Mouse (Mus musculus): ENCODE measurements at regions not wholly inside any gene's neighbourhood (a gene's known extent, or its start where the extent isn't known, plus 50 kb on each side); places are given as distances from the start of the nearest gene placed in this dataset.

DNA sequence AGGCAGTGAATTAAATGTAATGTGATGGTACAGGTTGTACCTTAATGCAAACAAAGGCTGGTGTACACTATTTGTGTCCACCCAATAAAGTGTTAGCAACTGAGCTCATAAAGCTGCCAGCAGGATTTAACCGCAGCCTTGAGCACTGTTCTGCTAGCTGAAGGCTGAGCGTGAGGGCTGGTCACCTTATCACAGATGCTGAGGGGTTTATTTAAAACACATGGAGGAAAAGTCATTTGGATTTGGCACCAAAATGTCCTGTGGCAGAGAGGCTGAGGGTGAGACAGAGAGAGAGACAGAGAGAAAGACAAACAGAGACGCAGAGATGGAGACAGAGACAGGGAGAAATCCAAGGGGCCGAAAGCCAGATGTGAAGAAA lies 181.9 kb upstream of the Habp2 start:
- H3K27ac ChIP-seq (ENCODE audit: low read length): no peak overlapping the region
- no peak overlapping the region for H3K9ac ChIP-seq (replicated peaks; ENCODE audit: low read depth)
- H3K4me2 ChIP-seq (replicated peaks; ENCODE audit: low read depth, low read length): no peak overlapping the region
- 75% methylated on average over 4 of the region's 4 CpGs for WGBS
- H3K36me3 ChIP-seq (ENCODE audit: insufficient read depth, low read length): no peaks in the 10 kb centered on the region
- no peaks in the 10 kb centered on the region for H3K9me3 ChIP-seq (ENCODE audit: low read length)
- no peaks in the 10 kb centered on the region for H3K27me3 ChIP-seq (replicated peaks; ENCODE audit: insufficient read depth, low read length)
- no peak overlapping the region for H3K4me3 ChIP-seq (ENCODE audit: low read depth, low read length)
- no peak for DNase-seq (ENCODE audit: low spot score)
- TF ChIP-seq EP300 (IDR thresholded peaks at IDR 0.05) (no peak), CTCF (IDR thresholded peaks at IDR 0.05) (no peak)
- ATAC-seq: no peak
- H3K4me1 ChIP-seq (ENCODE audit: insufficient read depth, low read depth, low read length): no peaks in the 10 kb centered on the region

DNA sequence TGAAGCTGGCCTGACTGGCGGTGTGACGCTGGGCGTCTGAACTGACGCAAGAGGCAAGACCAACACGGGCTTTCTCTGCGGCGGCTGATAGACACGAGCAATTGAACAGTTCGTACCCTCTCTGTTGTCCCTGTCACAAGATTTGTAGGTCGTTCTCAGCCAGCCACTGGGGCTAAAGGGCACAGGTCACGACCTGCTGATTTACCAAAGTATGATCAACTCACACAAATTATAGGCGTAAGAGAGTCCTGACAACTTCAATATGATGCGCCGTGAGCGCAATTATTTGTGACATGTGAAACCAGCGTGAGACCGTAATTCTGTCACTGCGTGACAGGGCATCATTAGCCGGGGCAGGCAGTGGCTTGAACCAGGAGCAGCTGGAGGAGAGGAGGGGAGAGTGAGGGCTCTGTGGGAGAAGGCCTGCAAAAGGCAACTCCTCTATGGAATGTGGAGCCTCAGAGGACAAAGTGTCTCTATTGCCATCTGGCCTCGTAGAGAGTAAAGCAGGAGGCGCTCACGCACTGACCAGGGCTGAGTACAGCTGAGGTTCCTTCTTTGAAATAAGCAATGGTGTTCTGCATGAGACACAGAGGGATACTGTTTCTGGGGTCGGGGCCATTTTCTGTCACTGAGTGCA lies 181.4 kb upstream of the Habp2 start:
- H3K9ac ChIP-seq (replicated peaks; ENCODE audit: low read depth): no peak overlapping the region
- no peaks in the 10 kb centered on the region for H3K9me3 ChIP-seq (ENCODE audit: low read length)
- H3K36me3 ChIP-seq (ENCODE audit: insufficient read depth, low read length): no peaks in the 10 kb centered on the region
- H3K4me3 ChIP-seq (ENCODE audit: low read depth, low read length): no peak overlapping the region
- DNase-seq (ENCODE audit: low spot score) (peak; percentile 35), ATAC-seq (peak; percentile 65)
- WGBS: 64% methylated on average over 23 of the region's 23 CpGs
- H3K4me1 ChIP-seq (ENCODE audit: insufficient read depth, low read depth, low read length): no peaks in the 10 kb centered on the region
- no peak overlapping the region for H3K4me2 ChIP-seq (replicated peaks; ENCODE audit: low read depth, low read length)
- TF ChIP-seq CTCF (IDR thresholded peaks at IDR 0.05) (no peak), EP300 (IDR thresholded peaks at IDR 0.05) (no peak)
- no peak overlapping the region for H3K27ac ChIP-seq (ENCODE audit: low read length)
- H3K27me3 ChIP-seq (replicated peaks; ENCODE audit: insufficient read depth, low read length): no peaks in the 10 kb centered on the region

DNA sequence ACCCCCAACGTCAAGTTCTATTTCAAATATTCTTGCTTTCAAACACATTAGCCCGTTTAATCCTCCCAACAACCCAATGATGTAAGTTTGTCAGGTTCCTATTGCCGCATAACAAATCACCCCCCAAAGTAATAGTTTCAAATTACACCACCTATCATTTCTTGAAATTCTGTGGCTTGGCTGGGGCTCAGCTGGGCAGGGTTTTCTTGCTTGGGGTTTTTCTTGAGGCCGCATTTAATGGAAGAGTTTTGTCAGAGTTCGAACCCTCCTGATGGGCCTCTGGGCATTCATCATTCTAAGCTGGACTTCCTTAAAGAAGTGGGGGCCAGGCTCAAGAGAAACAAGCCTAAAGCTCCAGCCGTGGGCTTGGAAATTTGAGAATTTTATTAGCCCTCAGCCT lies 178.1 kb upstream of the Habp2 start:
- no peak overlapping the region for H3K27ac ChIP-seq (ENCODE audit: low read length)
- no peaks in the 10 kb centered on the region for H3K4me1 ChIP-seq (ENCODE audit: insufficient read depth, low read depth, low read length)
- H3K4me2 ChIP-seq (replicated peaks; ENCODE audit: low read depth, low read length): no peak overlapping the region
- no peak overlapping the region for H3K4me3 ChIP-seq (ENCODE audit: low read depth, low read length)
- H3K36me3 ChIP-seq (ENCODE audit: insufficient read depth, low read length): no peaks in the 10 kb centered on the region
- no peak overlapping the region for H3K9ac ChIP-seq (replicated peaks; ENCODE audit: low read depth)
- WGBS: 83% methylated on average over 6 of the region's 6 CpGs
- TF ChIP-seq CTCF (IDR thresholded peaks at IDR 0.05): no peak
- TF ChIP-seq EP300 (IDR thresholded peaks at IDR 0.05): no peak
- no peaks in the 10 kb centered on the region for H3K9me3 ChIP-seq (ENCODE audit: low read length)
- no peak for DNase-seq (ENCODE audit: low spot score)
- H3K27me3 ChIP-seq (replicated peaks; ENCODE audit: insufficient read depth, low read length): no peaks in the 10 kb centered on the region
- ATAC-seq: no peak

DNA sequence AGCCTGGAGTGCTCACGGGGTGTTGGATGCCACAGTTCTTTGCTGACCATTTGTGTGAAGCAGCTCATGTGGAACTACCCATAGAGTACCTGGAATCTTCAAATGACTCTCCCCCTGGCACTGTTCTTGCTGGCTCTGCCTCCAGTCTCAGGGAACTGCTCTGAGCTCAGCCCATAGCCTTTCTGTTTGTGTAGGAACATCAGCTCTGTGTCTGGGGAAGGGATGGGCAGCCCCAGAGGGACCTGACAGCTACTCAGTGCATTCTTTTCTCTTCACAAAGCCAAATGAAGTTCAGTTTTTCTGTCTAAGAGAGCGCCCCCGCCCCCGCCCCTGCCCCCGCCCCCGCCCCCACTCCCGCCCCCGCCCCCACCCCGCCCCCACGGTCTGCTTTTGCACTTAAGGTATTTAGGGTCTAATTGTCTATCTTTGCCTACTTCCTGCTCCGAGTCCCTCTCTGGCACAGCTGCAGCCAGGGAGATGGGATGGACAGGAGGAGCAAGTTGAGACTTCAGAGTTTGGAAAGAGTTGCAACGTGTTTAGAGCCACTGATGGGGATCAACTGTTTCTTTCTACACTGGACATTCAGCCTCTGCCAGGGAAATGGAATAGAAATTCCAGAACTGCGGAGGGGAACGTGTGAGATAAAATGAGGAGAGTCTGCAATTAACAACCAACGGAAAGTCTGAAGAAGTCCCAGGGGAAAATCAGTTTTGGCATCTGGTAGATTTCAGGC lies 171.2 kb upstream of the Habp2 start:
- H3K4me2 ChIP-seq (replicated peaks; ENCODE audit: low read depth, low read length): no peak overlapping the region
- DNase-seq (ENCODE audit: low spot score) (peak; percentile 61), ATAC-seq (peak; percentile 60)
- no peak overlapping the region for H3K4me3 ChIP-seq (ENCODE audit: low read depth, low read length)
- H3K36me3 ChIP-seq (ENCODE audit: insufficient read depth, low read length): no peaks in the 10 kb centered on the region
- 36% methylated on average over 11 of the region's 15 CpGs for WGBS
- TF ChIP-seq EP300 (IDR thresholded peaks at IDR 0.05): no peak
- H3K9ac ChIP-seq (replicated peaks; ENCODE audit: low read depth): no peak overlapping the region
- no peaks in the 10 kb centered on the region for H3K9me3 ChIP-seq (ENCODE audit: low read length)
- no peaks in the 10 kb centered on the region for H3K27me3 ChIP-seq (replicated peaks; ENCODE audit: insufficient read depth, low read length)
- no peak overlapping the region for H3K27ac ChIP-seq (ENCODE audit: low read length)
- H3K4me1 ChIP-seq (ENCODE audit: insufficient read depth, low read depth, low read length): no peaks in the 10 kb centered on the region

DNA sequence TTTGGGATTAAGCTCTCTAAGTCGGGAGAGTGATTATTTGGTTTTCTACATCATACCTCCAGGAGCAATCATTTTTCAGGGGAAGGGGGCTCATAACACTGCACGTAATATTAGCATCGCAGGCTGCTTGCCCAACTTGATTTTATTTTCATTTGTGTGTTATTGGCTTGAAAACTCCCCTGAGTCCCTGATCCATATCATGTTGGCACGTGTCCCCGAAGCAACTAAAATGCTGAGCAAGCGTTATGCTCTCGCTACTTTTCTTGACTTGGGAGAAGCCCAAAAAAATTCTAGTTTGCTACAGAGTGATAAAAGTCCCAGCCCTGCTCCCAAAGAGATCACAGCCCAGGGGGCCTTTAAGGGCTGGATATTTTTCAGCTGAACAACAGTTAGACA lies 170.7 kb upstream of the Habp2 start:
- no peak overlapping the region for H3K4me3 ChIP-seq (ENCODE audit: low read depth, low read length)
- H3K36me3 ChIP-seq (ENCODE audit: insufficient read depth, low read length): no peaks in the 10 kb centered on the region
- no peaks in the 10 kb centered on the region for H3K27me3 ChIP-seq (replicated peaks; ENCODE audit: insufficient read depth, low read length)
- WGBS: 53% methylated on average over 7 of the region's 7 CpGs
- H3K9me3 ChIP-seq (ENCODE audit: low read length): no peaks in the 10 kb centered on the region
- no peak for ATAC-seq
- H3K4me1 ChIP-seq (ENCODE audit: insufficient read depth, low read depth, low read length): no peaks in the 10 kb centered on the region
- H3K4me2 ChIP-seq (replicated peaks; ENCODE audit: low read depth, low read length): no peak overlapping the region
- peak; percentile 28 for DNase-seq (ENCODE audit: low spot score)
- H3K9ac ChIP-seq (replicated peaks; ENCODE audit: low read depth): no peak overlapping the region
- TF ChIP-seq CTCF (IDR thresholded peaks at IDR 0.05) (no peak), EP300 (IDR thresholded peaks at IDR 0.05) (no peak)
- H3K27ac ChIP-seq (ENCODE audit: low read length): no peak overlapping the region

DNA sequence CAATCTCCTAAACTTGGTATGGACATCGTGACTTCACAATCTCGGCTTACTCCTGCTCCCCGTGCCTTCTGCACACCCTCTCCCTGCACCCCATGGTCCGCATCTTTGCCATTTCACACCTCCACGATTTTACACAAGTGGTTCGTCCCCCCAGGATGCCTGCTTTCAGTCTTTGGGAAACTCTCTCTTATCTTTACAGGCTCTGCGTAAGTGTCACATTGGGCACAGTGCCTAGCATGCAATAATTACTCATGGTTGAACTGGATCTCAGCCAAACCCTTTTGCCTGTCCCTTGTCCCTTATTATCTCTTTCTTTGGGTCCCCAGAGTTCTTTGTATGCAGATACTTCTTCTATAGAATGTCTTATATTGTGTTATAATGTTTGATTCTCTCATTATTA lies 166.2 kb upstream of the Habp2 start:
- no peak overlapping the region for H3K9ac ChIP-seq (replicated peaks; ENCODE audit: low read depth)
- TF ChIP-seq EP300 (IDR thresholded peaks at IDR 0.05) (no peak), CTCF (IDR thresholded peaks at IDR 0.05) (no peak)
- H3K4me3 ChIP-seq (ENCODE audit: low read depth, low read length): no peak overlapping the region
- no peaks in the 10 kb centered on the region for H3K9me3 ChIP-seq (ENCODE audit: low read length)
- no peaks in the 10 kb centered on the region for H3K4me1 ChIP-seq (ENCODE audit: insufficient read depth, low read depth, low read length)
- H3K27ac ChIP-seq (ENCODE audit: low read length): no peak overlapping the region
- no peak for ATAC-seq
- H3K36me3 ChIP-seq (ENCODE audit: insufficient read depth, low read length): no peaks in the 10 kb centered on the region
- 43% methylated on average over 7 of the region's 7 CpGs for WGBS
- DNase-seq (ENCODE audit: low spot score): peak; percentile 39
- no peak overlapping the region for H3K4me2 ChIP-seq (replicated peaks; ENCODE audit: low read depth, low read length)
- H3K27me3 ChIP-seq (replicated peaks; ENCODE audit: insufficient read depth, low read length): no peaks in the 10 kb centered on the region
